Mouse (Mus musculus) liver, adult 2 months (tissue): ENCODE measurements around the gene Pkd1l3. TPM values are rescaled to one million over a fixed set of nuclear protein-coding genes. Genes with fewer than 3 reads are reported as not detected.

Experiments used
- DNase-seq: peaks from one replicate; pipeline ENCODE4 v3.0.0-alpha.2; 2011; ENCODE audit warnings: low read depth, low spot score; ENCODE audit errors: extremely low read depth
- H3K27ac ChIP-seq: fragments of 200-500 bp; replicated peaks from 2 replicates; pipeline ENCODE4 v1.5.1; 2012; ENCODE audit warnings: low read depth, mild to moderate bottlenecking, control low read depth, inconsistent platforms, low read length; ENCODE audit not compliant: insufficient read depth
- H3K27me3 ChIP-seq: fragments of 200-500 bp; 2 replicates; pipeline ENCODE4 v1.6.1; 2012; ENCODE audit warnings: mild to moderate bottlenecking, moderate library complexity, low read length, inconsistent platforms; ENCODE audit not compliant: control insufficient read depth, insufficient read depth
- H3K36me3 ChIP-seq: fragments of 200-500 bp; 2 replicates; pipeline ENCODE4 v1.6.1; 2012; ENCODE audit warnings: low read length, inconsistent platforms; ENCODE audit not compliant: control insufficient read depth, insufficient read depth
- H3K4me1 ChIP-seq: fragments of 200-500 bp; 2 replicates; pipeline ENCODE4 v1.6.1; 2011; ENCODE audit warnings: low read length; ENCODE audit not compliant: control insufficient read depth, insufficient read depth
- H3K4me3 ChIP-seq: fragments of 200-500 bp; 2 replicates; pipeline ENCODE4 v1.5.1; 2011; ENCODE audit warnings: low read depth, mild to moderate bottlenecking, control low read depth, low read length, moderate library complexity; ENCODE audit not compliant: insufficient read depth
- H3K79me2 ChIP-seq: fragments of 200-500 bp; 2 replicates; pipeline ENCODE4 v1.6.1; 2012; ENCODE audit warnings: inconsistent platforms, mild to moderate bottlenecking, low read length, moderate library complexity; ENCODE audit not compliant: control insufficient read depth, insufficient read depth
- H3K9ac ChIP-seq: fragments of 200-500 bp; 2 replicates; pipeline ENCODE4 v1.6.1; 2012; ENCODE audit warnings: low read depth, mild to moderate bottlenecking, control low read depth, inconsistent platforms, low read length
- CTCF ChIP-seq: fragments of 200-500 bp; IDR thresholded peaks from 2 replicates; pipeline ENCODE4 v1.5.1; 2011; ENCODE audit warnings: low read depth, low read length, control low read depth
- POLR2A ChIP-seq: fragments of 200-500 bp; IDR thresholded peaks from 2 replicates; pipeline ENCODE4 v1.6.1; 2011; ENCODE audit warnings: low read length, control low read depth; ENCODE audit not compliant: insufficient read depth; ENCODE audit errors: extremely low read depth
- WGBS: fragments of 180-500 bp; shearing (Covaris S2); methylation state at CpG from one replicate; pipeline ENCODE4 v1.1.7; 2018; 5-methylcytosine and 5-hydroxymethylcytosine counted together
- polyA plus RNA-seq: library from polyadenylated mRNA; depleted of rRNA; stranded (reverse); fragments of >200 nt; gene quantifications from 2 replicates; pipeline ENCODE4 v1.2.3, GENCODE M21; 2012
- total RNA-seq: library from RNA; depleted of rRNA; stranded (reverse); fragments of >200 nt; gene quantifications from 2 replicates; pipeline ENCODE4 v1.2.3, GENCODE M21; 2014

Gene Pkd1l3
- total and polyA plus RNA-seq, 2 experiments: not detected

DNA sequence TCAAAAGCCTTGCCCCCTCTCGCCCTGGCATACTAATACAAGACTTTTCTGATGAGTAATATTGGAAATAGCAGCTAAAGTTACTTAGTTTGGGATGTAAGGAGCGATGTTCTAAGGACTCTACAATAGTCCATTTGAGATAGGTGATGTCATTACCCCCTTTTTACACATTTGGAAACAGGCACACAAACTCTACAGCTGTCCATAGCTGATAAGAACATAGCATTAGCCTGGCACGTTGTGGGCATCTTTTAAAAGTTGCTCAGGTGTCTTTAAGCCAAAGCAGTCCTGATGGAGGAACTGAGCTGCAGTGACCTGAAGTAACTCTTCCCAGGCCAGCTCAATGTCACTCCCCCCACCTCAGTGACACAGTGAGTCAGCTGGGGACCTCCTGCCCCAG lies 22.9 kb upstream of the Pkd1l3 start:
- WGBS: 88% methylated on average over 3 of the region's 3 CpGs
- H3K4me3 ChIP-seq: no peak overlapping the region
- H3K79me2 ChIP-seq: no peaks in the 10 kb centered on the region
- no peak for DNase-seq
- H3K36me3 ChIP-seq: no peaks in the 10 kb centered on the region
- peaks cover 5% of the 10 kb centered on the region; the same call in 1 of the 2 replicates for H3K4me1 ChIP-seq
- TF ChIP-seq POLR2A (no peak), CTCF (no peak)
- H3K27me3 ChIP-seq: no peaks in the 10 kb centered on the region
- H3K27ac ChIP-seq: no peak overlapping the region
- H3K9ac ChIP-seq: no peak overlapping the region

DNA sequence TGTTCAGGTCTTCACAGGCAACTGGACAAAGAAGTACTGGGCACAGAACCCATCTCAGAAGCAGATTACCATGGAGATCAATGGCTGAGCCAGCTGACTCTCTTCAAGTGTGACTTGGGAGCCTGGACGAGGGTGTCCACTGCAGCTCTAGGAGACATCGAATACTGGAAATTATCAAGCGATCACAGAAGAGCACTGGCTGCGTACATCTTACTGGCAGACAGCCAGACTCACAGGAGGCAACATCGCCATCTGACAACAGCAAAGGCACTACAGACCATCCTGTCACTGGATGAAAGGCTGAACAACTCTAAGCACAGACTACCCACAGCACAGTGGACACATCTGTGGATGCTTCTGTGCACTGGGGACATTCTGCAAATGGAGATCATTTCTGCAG lies 22.2 kb upstream of the Pkd1l3 start:
- no peak overlapping the region for H3K27ac ChIP-seq

DNA sequence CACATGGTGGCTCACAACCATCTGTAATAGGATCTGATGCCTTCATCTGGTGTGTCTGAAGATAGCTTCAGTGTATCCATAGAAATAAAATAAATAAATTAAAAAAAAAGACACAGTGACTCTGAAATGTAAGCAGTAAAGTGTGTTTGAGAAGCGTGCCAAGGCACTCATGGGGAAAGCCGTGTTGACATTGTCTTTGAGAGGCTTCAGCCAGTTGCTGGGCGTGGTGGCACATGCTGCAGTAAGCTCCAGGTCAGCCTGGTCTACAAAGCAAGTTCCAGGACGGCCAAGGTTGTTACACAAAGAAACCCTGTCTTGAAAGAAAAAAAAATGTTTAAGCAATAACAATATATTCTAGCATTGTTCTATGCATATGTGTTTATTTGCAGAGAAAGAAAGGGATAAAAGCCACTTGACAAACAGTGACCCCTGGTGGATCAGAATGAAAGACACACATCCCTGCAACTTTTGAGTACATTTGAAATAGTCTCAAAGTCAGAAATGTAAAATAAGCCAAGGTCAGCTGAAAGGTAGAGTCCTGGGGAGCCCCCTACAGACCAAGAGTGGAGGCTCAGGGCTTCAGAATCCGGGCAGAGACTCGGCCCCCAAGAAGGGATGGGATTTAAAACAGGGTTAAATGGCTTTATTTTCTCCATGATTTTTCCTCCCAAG lies 21.1 kb upstream of the Pkd1l3 start:
- Histone ChIP-seq H3K79me2 (no peaks in the 10 kb centered on the region), H3K36me3 (no peaks in the 10 kb centered on the region; the same call in 1 of the 2 replicates), H3K27me3 (no peaks in the 10 kb centered on the region), H3K4me1 (no peaks in the 10 kb centered on the region), H3K27ac (no peak overlapping the region), H3K4me3 (no peak overlapping the region), H3K9ac (no peak overlapping the region)
- DNase-seq: peak; percentile 70
- TF ChIP-seq POLR2A (no peak), CTCF (peak; percentile 51)
- WGBS: 30% methylated on average over 6 of the region's 6 CpGs

More for the DNA sequence above, 22.2 kb upstream of the Pkd1l3 start:
- WGBS: 90% methylated on average over 5 of the region's 5 CpGs
- TF ChIP-seq CTCF (no peak), POLR2A (no peak)
- Histone ChIP-seq H3K79me2 (no peaks in the 10 kb centered on the region), H3K27me3 (no peaks in the 10 kb centered on the region), H3K36me3 (no peaks in the 10 kb centered on the region; the same call in 1 of the 2 replicates), H3K4me3 (no peak overlapping the region), H3K9ac (no peak overlapping the region), H3K4me1 (peaks cover 3% of the 10 kb centered on the region; the same call in 1 of the 2 replicates)
- DNase-seq: no peak

DNA sequence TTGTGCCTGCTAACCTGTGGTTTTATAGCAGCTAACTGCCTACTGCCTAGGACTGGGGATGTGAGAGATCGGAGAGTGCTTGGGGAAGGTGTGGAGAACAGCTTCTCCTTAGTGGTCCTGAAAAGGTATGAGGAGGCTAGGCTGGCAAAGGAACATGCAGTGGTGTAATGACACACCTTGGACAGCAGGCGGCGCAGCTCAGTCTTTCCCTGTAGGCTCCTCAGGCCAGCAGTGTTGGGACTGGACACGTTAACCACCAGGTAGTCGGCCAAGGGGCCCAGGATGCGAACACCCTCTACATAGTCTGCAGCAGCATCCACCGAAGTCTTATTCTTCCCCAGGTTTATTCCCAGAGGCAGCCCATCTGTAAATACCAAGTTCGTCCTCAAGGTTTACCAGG lies 18.5 kb upstream of the Pkd1l3 start:
- 48% methylated on average over 8 of the region's 8 CpGs for WGBS
- no peaks in the 10 kb centered on the region for H3K27me3 ChIP-seq
- no peaks in the 10 kb centered on the region for H3K4me1 ChIP-seq
- TF ChIP-seq CTCF (peak; percentile 96), POLR2A (no peak)
- H3K36me3 ChIP-seq: peaks cover 4% of the 10 kb centered on the region; the same call in 1 of the 2 replicates
- no peak overlapping the region for H3K27ac ChIP-seq
- DNase-seq: peak; percentile 27
- H3K4me3 ChIP-seq: no peak overlapping the region
- no peak overlapping the region for H3K9ac ChIP-seq
- H3K79me2 ChIP-seq: no peaks in the 10 kb centered on the region

DNA sequence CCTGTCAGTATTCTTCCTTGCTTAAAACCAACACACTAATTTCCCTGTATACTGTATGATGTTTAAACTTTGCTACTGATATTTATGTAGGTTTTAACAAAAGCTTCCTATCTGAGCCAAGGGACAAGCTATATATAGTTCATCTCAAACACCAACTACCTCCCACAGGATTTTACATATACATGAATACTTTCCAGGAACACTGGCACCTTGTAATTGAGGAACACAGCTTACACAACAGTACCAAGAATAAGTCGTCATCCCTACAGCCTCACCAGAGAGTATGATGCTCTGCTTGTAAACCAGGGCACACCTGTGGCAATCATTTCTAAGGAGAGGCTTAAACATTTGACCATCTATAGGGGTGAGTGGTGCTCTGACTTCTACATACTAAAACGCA lies 7.6 kb upstream of the Pkd1l3 start:
- TF ChIP-seq CTCF (no peak), POLR2A (no peak)
- no peak overlapping the region for H3K9ac ChIP-seq
- H3K27ac ChIP-seq: no peak overlapping the region
- peaks cover 2% of the 10 kb centered on the region; the same call in 1 of the 2 replicates for H3K36me3 ChIP-seq
- H3K79me2 ChIP-seq: no peaks in the 10 kb centered on the region
- H3K27me3 ChIP-seq: no peaks in the 10 kb centered on the region
- 76% methylated on average over 2 of the region's 2 CpGs for WGBS
- DNase-seq: no peak
- peaks cover 4% of the 10 kb centered on the region for H3K4me1 ChIP-seq
- no peak overlapping the region for H3K4me3 ChIP-seq

DNA sequence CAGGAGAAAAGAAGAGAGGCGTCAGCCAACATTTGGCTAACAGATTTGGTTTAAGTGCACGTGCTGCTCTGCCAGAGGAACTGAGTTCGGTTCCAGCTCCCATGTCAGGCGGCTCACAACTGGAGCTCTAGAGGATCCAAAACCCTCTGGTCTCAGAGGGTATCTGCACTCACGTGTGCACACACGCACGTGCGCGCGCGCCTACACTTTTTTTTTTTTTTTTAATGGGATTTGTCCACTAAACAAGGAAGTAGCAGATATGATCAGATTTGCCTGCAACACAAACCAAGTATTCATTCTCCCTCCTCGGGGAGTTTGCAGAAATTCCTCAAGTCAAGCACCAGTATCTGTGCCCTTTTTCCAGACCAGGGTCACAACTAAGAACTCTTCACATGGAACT lies 6.7 kb upstream of the Pkd1l3 start:
- Histone ChIP-seq H3K9ac (peak overlapping the region; percentile 64; the same call in 1 of the 2 replicates), H3K4me1 (peaks cover 4% of the 10 kb centered on the region), H3K36me3 (no peaks in the 10 kb centered on the region; the same call in 1 of the 2 replicates), H3K4me3 (peak overlapping the region; percentile 55), H3K27me3 (no peaks in the 10 kb centered on the region), H3K27ac (no peak overlapping the region), H3K79me2 (no peaks in the 10 kb centered on the region)
- no peak for DNase-seq
- TF ChIP-seq CTCF: no peak
- TF ChIP-seq POLR2A: no peak
- 16% methylated on average over 12 of the region's 12 CpGs for WGBS
